Mouse (Mus musculus) small intestine, adult 2 months (tissue): ENCODE measurements at regions not wholly inside any gene's neighbourhood (a gene's known extent, or its start where the extent isn't known, plus 50 kb on each side); places are given as distances from the start of the nearest gene placed in this dataset.

ENCODE experiments used
- H3K27ac ChIP-seq: fragments of 200-500 bp; 2 replicates; pipeline ENCODE4 v1.5.1; 2012; ENCODE audit warnings: low read depth, low read length, control low read depth, inconsistent platforms; ENCODE audit not compliant: insufficient read depth
- H3K27me3 ChIP-seq: fragments of 200-500 bp; 2 replicates; pipeline ENCODE4 v1.6.1; 2012; ENCODE audit warnings: mild to moderate bottlenecking, moderate library complexity, low read length, inconsistent platforms; ENCODE audit not compliant: control insufficient read depth, insufficient read depth
- H3K36me3 ChIP-seq: fragments of 200-500 bp; 2 replicates; pipeline ENCODE4 v1.6.1; 2012; ENCODE audit warnings: mild to moderate bottlenecking, low read length, control low read depth, inconsistent platforms; ENCODE audit not compliant: control insufficient read depth, insufficient read depth
- H3K4me1 ChIP-seq: fragments of 200-500 bp; 2 replicates; pipeline ENCODE4 v1.6.1; 2012; ENCODE audit warnings: low read length, inconsistent platforms, mixed read lengths; ENCODE audit not compliant: control insufficient read depth, insufficient read depth, insufficient read length
- H3K4me3 ChIP-seq: fragments of 200-500 bp; 2 replicates; pipeline ENCODE4 v1.5.1; 2012; ENCODE audit warnings: low read depth, mild to moderate bottlenecking, control low read depth, inconsistent platforms, low read length, moderate library complexity
- CTCF ChIP-seq: fragments of 200-500 bp; IDR thresholded peaks from 2 replicates; pipeline ENCODE4 v1.5.1; 2012; ENCODE audit warnings: low read depth, mild to moderate bottlenecking, control low read depth, inconsistent platforms, low read length, moderate library complexity, mixed read lengths; ENCODE audit not compliant: insufficient replicate concordance, insufficient read length; ENCODE audit errors: extremely low read depth
- POLR2A ChIP-seq: fragments of 200-500 bp; IDR thresholded peaks from 2 replicates; pipeline ENCODE4 v1.6.1; 2012; ENCODE audit warnings: low read depth, mild to moderate bottlenecking, control low read depth, inconsistent platforms, low read length, moderate library complexity
- WGBS: fragments of 180-500 bp; shearing (Covaris S2); methylation state at CpG from one replicate; pipeline ENCODE4 v1.1.7; 2018; 5-methylcytosine and 5-hydroxymethylcytosine counted together

DNA sequence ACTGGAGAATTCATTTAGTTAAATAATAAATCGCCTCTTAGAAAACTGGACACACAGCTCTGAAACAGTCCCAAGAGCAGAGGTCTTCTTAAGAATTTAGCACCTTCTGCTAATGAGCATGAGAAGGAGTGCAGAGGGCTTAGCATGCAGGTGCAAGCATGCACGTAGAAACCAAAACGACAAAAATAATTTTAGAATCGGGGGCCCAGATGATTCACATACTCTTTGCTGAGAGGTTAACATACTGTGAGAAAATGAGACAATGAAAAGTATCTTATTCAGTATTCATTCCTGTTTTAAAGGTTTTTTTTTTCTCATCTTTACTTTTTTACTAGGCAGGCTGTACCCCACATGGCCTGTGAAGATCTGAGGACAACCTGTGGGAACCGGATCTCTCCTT, 63.9 kb upstream of the Dph5 start:
- no peaks in the 10 kb centered on the region for H3K36me3 ChIP-seq
- WGBS, result 86% methylated on average over 5 of the region's 5 CpGs
- no peak overlapping the region for H3K27ac ChIP-seq
- TF ChIP-seq CTCF, result no peak
- TF ChIP-seq POLR2A, result no peak
- no peak overlapping the region for H3K4me3 ChIP-seq
- H3K27me3 ChIP-seq, result no peaks in the 10 kb centered on the region
- no peaks in the 10 kb centered on the region for H3K4me1 ChIP-seq

DNA sequence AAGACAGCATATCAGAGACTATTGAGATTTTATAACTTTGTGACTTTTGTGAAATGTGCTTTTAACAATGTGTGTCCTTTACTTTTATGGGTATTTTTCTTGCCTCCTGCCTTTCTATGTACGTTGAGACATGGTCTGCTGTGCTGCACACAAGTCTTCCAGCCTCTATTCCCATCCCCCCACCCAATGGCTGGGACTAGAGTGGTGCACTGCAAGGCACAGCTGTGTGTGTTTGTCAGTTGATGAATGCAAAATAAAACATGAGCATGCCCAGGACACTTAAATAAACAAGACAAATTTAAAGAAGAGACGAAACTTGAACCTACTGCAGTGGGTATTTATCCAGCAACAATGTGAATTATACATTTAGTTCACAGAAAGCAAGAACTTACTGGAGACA, 62.8 kb upstream of the Dph5 start:
- H3K4me3 ChIP-seq, result no peak overlapping the region
- H3K4me1 ChIP-seq, result no peaks in the 10 kb centered on the region
- no peaks in the 10 kb centered on the region for H3K36me3 ChIP-seq
- H3K27ac ChIP-seq, result no peak overlapping the region
- H3K27me3 ChIP-seq, result no peaks in the 10 kb centered on the region
- 44% methylated on average over 2 of the region's 2 CpGs for WGBS
- TF ChIP-seq POLR2A, result no peak
- no peak for TF ChIP-seq CTCF

DNA sequence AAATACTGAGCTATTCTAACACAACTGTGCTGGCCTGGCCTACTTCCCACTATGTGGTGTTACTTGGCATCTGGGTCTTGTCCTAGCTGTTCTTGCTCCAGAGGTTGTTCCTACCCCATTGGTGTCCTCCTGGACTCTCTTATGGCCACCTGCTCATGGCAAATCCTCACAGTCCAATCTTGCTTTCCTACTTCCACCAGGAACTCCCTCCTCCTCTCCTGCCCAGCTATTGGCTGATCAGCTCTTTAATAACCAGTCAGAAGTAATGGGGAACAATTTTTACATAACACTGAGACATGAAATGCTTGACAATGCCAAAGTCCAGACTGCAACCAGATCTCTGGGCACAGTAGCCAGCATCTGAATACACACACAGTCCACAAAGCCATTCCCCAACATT, 52.3 kb upstream of the Dph5 start:
- H3K27me3 ChIP-seq, result no peaks in the 10 kb centered on the region
- TF ChIP-seq POLR2A (no peak), CTCF (no peak)
- H3K4me1 ChIP-seq, result no peaks in the 10 kb centered on the region
- no peak overlapping the region for H3K27ac ChIP-seq
- H3K36me3 ChIP-seq, result no peaks in the 10 kb centered on the region
- no peak overlapping the region for H3K4me3 ChIP-seq

DNA sequence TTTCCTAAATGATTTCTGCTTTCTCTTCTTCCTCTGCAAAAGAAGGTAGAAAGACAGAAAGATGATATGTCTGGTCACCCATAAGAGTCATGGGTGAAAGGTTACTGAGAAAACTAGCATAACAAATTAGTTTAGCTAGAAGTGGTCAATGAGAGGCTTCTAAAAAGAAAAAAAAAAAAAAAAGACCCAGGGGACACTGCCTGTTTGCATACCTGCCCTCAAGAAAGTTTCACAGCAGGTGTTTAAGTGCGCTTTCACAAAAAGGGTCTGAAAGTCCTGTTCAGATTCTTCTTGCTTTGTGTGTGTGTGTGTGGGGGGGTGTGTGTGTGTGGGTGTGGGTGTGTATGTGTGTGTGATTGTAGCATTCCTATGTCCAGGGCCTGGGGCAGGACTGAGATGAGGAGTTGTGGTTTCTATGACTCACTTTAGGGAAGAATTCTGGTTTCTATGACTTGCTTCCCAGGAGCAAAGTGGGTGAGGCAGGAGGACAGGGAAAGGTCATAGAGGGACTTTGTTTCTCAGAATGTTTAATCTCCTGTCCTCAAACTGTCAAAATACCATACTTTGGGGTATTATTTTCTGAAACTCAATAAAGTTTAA, 49.9 kb upstream of the Dph5 start:
- Histone ChIP-seq H3K27ac (no peak overlapping the region), H3K36me3 (no peaks in the 10 kb centered on the region), H3K4me1 (no peaks in the 10 kb centered on the region), H3K4me3 (no peak overlapping the region), H3K27me3 (no peaks in the 10 kb centered on the region)
- TF ChIP-seq CTCF, result no peak
- TF ChIP-seq POLR2A, result no peak
- WGBS, result 91% methylated on average over 1 of the region's 1 CpGs
